Mouse (Mus musculus) midbrain, embryonic 14.5 days (tissue): ENCODE measurements at regions not wholly inside any gene's neighbourhood (a gene's known extent, or its start where the extent isn't known, plus 50 kb on each side); places are given as distances from the start of the nearest gene placed in this dataset.

Experiments used
- ATAC-seq: fragments of 200-750 bp; cut with Nextera tagmentation; 2 replicates; pipeline ENCODE4 v1.8.0; 2017; ENCODE audit warnings: moderate number of reproducible peaks, moderate library complexity; ENCODE audit not compliant: low FRiP score, low TSS enrichment
- DNase-seq: peaks from one replicate; pipeline ENCODE4 v3.0.0-alpha.2; 2015
- H3K27ac ChIP-seq: fragments of 300-500 bp; sonication (generic); replicated peaks from 2 replicates; pipeline ENCODE4 v1.5.1; 2014; ENCODE audit warnings: mild to moderate bottlenecking, low read depth, low read length, moderate library complexity
- H3K27me3 ChIP-seq: fragments of 300-500 bp; sonication (generic); 2 replicates; pipeline ENCODE4 v1.6.1; 2014; ENCODE audit warnings: low read length, control low read depth, mixed read lengths; ENCODE audit not compliant: control insufficient read depth, insufficient read depth
- H3K36me3 ChIP-seq: fragments of 300-500 bp; sonication (generic); 2 replicates; pipeline ENCODE4 v1.6.1; 2014; ENCODE audit warnings: low read length, control low read depth; ENCODE audit not compliant: control insufficient read depth, insufficient read depth
- H3K4me1 ChIP-seq: fragments of 300-500 bp; sonication (generic); 2 replicates; pipeline ENCODE4 v1.6.1; 2014; ENCODE audit warnings: mild to moderate bottlenecking, antibody characterized with exemption, low read length, control low read depth; ENCODE audit not compliant: control insufficient read depth, insufficient read depth
- H3K4me2 ChIP-seq: fragments of 300-500 bp; sonication (generic); 2 replicates; pipeline ENCODE4 v1.6.1; 2014; ENCODE audit warnings: mild to moderate bottlenecking, low read length, moderate library complexity
- H3K4me3 ChIP-seq: fragments of 300-500 bp; sonication (generic); replicated peaks from 2 replicates; pipeline ENCODE4 v1.5.1; 2014; ENCODE audit warnings: low read depth, low read length
- H3K9ac ChIP-seq: fragments of 300-500 bp; sonication (generic); replicated peaks from 2 replicates; pipeline ENCODE4 v1.6.1; 2014; ENCODE audit warnings: mild to moderate bottlenecking, low read length, moderate library complexity
- H3K9me3 ChIP-seq: fragments of 300-500 bp; sonication (generic); 2 replicates; pipeline ENCODE4 v1.6.1; 2016; ENCODE audit warnings: low read length, control low read depth, mixed read lengths; ENCODE audit not compliant: control insufficient read depth
- WGBS: fragments of 180-500 bp; shearing (Covaris S2); extraction: QIAGEN DNeasy Blood & Tissue Kit; methylation state at CpG from one replicate; pipeline ENCODE4 v1.1.7; 2014; 5-methylcytosine and 5-hydroxymethylcytosine counted together

GRCm38 (mm10) chr12:12547477-12547876 is 285.5 kb downstream of the Fam49a start:
- Histone ChIP-seq H3K4me1 (no peaks in the 10 kb centered on the region), H3K4me3 (no peak overlapping the region), H3K27me3 (no peaks in the 10 kb centered on the region), H3K36me3 (no peaks in the 10 kb centered on the region), H3K9me3 (no peaks in the 10 kb centered on the region), H3K27ac (no peak overlapping the region), H3K4me2 (no peak overlapping the region), H3K9ac (no peak overlapping the region)
- WGBS, result 86% methylated on average over 1 of the region's 1 CpGs
- no peak for ATAC-seq
- no peak for DNase-seq

DNA sequence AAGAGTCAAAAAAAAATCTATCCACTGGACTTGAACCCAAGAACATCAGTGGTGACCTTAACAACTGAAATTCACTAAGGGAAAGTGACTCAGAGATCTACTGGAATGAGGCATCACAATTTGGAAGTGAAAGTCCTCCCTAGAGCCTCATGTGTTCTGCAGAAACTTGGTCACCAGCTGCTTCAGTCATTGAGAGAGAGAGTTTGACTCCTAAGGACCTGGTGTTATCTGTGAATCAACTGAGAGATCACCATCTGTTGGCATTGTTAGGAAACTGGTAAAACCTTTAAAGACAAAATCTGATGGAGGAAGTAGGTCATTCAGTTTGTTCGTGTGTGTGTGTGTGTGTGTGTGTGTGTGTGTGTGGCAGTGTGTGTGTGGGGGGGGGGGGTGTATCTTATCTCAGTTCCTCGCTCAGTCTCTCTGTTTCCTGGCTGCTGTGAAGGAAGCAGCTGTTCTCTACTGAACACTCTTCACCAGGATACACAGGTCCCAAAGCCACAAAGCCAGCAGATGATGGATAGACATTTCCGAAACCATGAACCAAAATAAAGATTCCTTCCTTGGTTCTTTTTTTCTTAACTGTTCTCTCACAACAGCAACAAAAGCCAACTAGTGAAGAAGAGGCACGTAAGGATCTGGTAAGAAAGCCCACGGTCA is 284.6 kb downstream of the Fam49a start:
- DNase-seq (no peak), ATAC-seq (no peak)
- no peaks in the 10 kb centered on the region for H3K4me1 ChIP-seq
- no peak overlapping the region for H3K27ac ChIP-seq
- H3K9me3 ChIP-seq, result no peaks in the 10 kb centered on the region
- H3K9ac ChIP-seq, result no peak overlapping the region
- 93% methylated on average over 5 of the region's 5 CpGs for WGBS
- H3K27me3 ChIP-seq, result no peaks in the 10 kb centered on the region
- no peak overlapping the region for H3K4me3 ChIP-seq
- no peak overlapping the region for H3K4me2 ChIP-seq
- no peaks in the 10 kb centered on the region for H3K36me3 ChIP-seq

- H3K4me3 ChIP-seq, result no peak overlapping the region
- no peaks in the 10 kb centered on the region for H3K4me1 ChIP-seq
- ATAC-seq (no peak), DNase-seq (peak; percentile 8)
- no peaks in the 10 kb centered on the region for H3K36me3 ChIP-seq
- no peak overlapping the region for H3K9ac ChIP-seq
- no peaks in the 10 kb centered on the region for H3K27me3 ChIP-seq
- WGBS, result 55% methylated on average over 13 of the region's 13 CpGs
- H3K9me3 ChIP-seq, result no peaks in the 10 kb centered on the region
- no peak overlapping the region for H3K4me2 ChIP-seq
- no peak overlapping the region for H3K27ac ChIP-seq
Observed at GRCm38 (mm10) chr12:12541076-12542070, 279.4 kb downstream of the Fam49a start.

DNA sequence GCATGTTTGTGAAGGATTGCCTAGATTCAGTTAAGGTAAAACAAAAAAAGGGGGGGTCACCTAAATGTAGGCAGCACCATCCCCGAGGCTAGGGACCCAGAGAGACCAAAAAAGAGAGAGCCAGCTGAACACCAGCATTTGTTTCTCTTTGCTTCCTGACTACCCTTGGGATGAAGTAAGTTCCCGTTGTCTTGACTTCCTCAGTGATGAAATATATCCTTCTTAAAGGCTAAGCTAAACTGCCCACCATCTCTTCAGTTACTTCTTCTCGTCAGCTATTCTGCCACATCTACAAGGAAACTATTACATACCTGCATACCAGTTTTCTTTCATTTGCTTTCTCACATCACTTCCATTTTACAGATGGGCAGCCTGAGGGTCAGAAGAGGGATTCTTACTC is 277.4 kb downstream of the Fam49a start:
- Histone ChIP-seq H3K36me3 (no peaks in the 10 kb centered on the region), H3K4me1 (no peaks in the 10 kb centered on the region), H3K4me3 (no peak overlapping the region), H3K9me3 (no peaks in the 10 kb centered on the region), H3K9ac (no peak overlapping the region), H3K27me3 (no peaks in the 10 kb centered on the region), H3K4me2 (no peak overlapping the region), H3K27ac (no peak overlapping the region)
- ATAC-seq (no peak), DNase-seq (no peak)
- WGBS, result 85% methylated on average over 3 of the region's 3 CpGs

GRCm38 (mm10) chr12:12534779-12535178 is 272.8 kb downstream of the Fam49a start:
- Histone ChIP-seq H3K4me3 (no peak overlapping the region), H3K4me2 (no peak overlapping the region), H3K9me3 (no peaks in the 10 kb centered on the region), H3K4me1 (no peaks in the 10 kb centered on the region), H3K36me3 (no peaks in the 10 kb centered on the region), H3K27ac (no peak overlapping the region), H3K9ac (no peak overlapping the region), H3K27me3 (no peaks in the 10 kb centered on the region)
- ATAC-seq, result no peak
- whole genome bisulfite sequencing, result 22% methylated on average over 2 of the region's 2 CpGs
- DNase-seq, result no peak

DNA sequence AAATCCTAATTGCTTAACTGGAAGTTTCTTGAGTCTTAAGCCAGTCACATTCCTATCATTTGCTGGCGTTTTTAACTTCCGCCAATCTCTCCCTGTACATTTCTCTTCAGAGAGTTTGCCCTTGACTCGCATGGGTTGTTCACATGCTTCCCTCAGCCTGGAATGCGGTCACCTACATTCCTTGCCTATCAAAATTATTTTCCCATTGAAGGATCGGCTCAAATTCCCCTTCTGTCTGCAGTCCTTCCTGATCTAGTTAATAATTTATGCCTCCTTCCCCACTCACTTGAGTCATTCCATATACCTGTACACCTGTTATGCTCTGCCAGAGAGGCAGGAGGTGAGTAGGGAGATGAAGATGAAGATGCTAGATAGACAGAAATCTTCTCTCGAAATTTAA is 268.9 kb downstream of the Fam49a start:
- Histone ChIP-seq H3K4me2 (no peak overlapping the region), H3K4me1 (peaks cover 14% of the 10 kb centered on the region), H3K27ac (no peak overlapping the region), H3K36me3 (no peaks in the 10 kb centered on the region), H3K27me3 (no peaks in the 10 kb centered on the region), H3K4me3 (no peak overlapping the region), H3K9me3 (no peaks in the 10 kb centered on the region), H3K9ac (no peak overlapping the region)
- no peak for DNase-seq
- no peak for ATAC-seq
- WGBS, result 80% methylated on average over 6 of the region's 6 CpGs

- DNase-seq, result no peak
- Histone ChIP-seq H3K9me3 (no peaks in the 10 kb centered on the region), H3K27me3 (no peaks in the 10 kb centered on the region), H3K27ac (no peak overlapping the region), H3K36me3 (no peaks in the 10 kb centered on the region), H3K4me3 (no peak overlapping the region), H3K4me1 (peaks cover 14% of the 10 kb centered on the region), H3K9ac (no peak overlapping the region), H3K4me2 (no peak overlapping the region)
- WGBS, result 94% methylated on average over 5 of the region's 5 CpGs
- ATAC-seq, result no peak
Observed at GRCm38 (mm10) chr12:12529541-12529940, 267.6 kb downstream of the Fam49a start.

- DNase-seq, result no peak
- Histone ChIP-seq H3K9ac (no peak overlapping the region), H3K4me1 (peaks cover 14% of the 10 kb centered on the region), H3K9me3 (no peaks in the 10 kb centered on the region), H3K4me2 (no peak overlapping the region), H3K27ac (peak overlapping the region; percentile 55; the same call in 1 of the 2 replicates), H3K4me3 (no peak overlapping the region), H3K36me3 (no peaks in the 10 kb centered on the region), H3K27me3 (no peaks in the 10 kb centered on the region)
- ATAC-seq, result no peak
- WGBS, result 36% methylated on average over 3 of the region's 3 CpGs
Observed at GRCm38 (mm10) chr12:12528478-12528981, 266.6 kb downstream of the Fam49a start.
